Mouse (Mus musculus): ENCODE results near the gene Osr1. TPM values are rescaled to one million over a fixed set of nuclear protein-coding genes. Genes with fewer than 3 reads are reported as not detected.

Osr1 gene
- not detected in 2 replicates for polyA plus RNA-seq (2012)

- Histone ChIP-seq H3K4me3 (replicated peaks) (no peak within 1 kb of the TSS), H3K36me3 (ENCODE audit: control insufficient read depth) (no peaks in the 10 kb centered on the region), H3K27me3 (ENCODE audit: control insufficient read depth) (peaks cover 50% of the 10 kb centered on the region), H3K9me3 (ENCODE audit: control insufficient read depth, low read length) (no peaks in the 10 kb centered on the region), H3K4me1 (ENCODE audit: control insufficient read depth) (no peaks in the 10 kb centered on the region)
- TF ChIP-seq GATA1 (IDR thresholded peaks at IDR 0.05; ENCODE audit: low read length): no peak
- TF ChIP-seq TAL1 (IDR thresholded peaks at IDR 0.05; ENCODE audit: low read length): no peak
These were observed at the start of gene Osr1 for GRCm38 (mm10) chr12:9569971-9570370. Osr1 (plus strand) TSS chr12:9570116.

GRCm38 (mm10) chr12:9550328-9550727, 19.6 kb upstream of the Osr1 start:
- no peaks in the 10 kb centered on the region for H3K36me3 ChIP-seq (ENCODE audit: control insufficient read depth)
- TF ChIP-seq TAL1 (IDR thresholded peaks at IDR 0.05; ENCODE audit: low read length) (no peak), GATA1 (IDR thresholded peaks at IDR 0.05; ENCODE audit: low read length) (no peak)

GRCm38 (mm10) chr12:9564956-9565355, 5.0 kb upstream of the Osr1 start:
- H3K27me3 ChIP-seq (ENCODE audit: control insufficient read depth): peaks cover under 1% of the 10 kb centered on the region; the same call in 1 of the 2 replicates
- no peaks in the 10 kb centered on the region for H3K9me3 ChIP-seq (ENCODE audit: control insufficient read depth, low read length)
- no peaks in the 10 kb centered on the region for H3K4me1 ChIP-seq (ENCODE audit: control insufficient read depth)
- H3K4me3 ChIP-seq (replicated peaks): no peak overlapping the region
- TF ChIP-seq TAL1 (IDR thresholded peaks at IDR 0.05; ENCODE audit: low read length): no peak
- no peak for TF ChIP-seq GATA1 (IDR thresholded peaks at IDR 0.05; ENCODE audit: low read length)
- H3K36me3 ChIP-seq (ENCODE audit: control insufficient read depth): no peaks in the 10 kb centered on the region

More at GRCm38 (mm10) chr12:9550328-9550727, 19.6 kb upstream of the Osr1 start:
- Histone ChIP-seq H3K4me1 (ENCODE audit: control insufficient read depth) (no peaks in the 10 kb centered on the region), H3K9me3 (ENCODE audit: control insufficient read depth, low read length) (no peaks in the 10 kb centered on the region), H3K4me3 (replicated peaks) (no peak overlapping the region), H3K27me3 (ENCODE audit: control insufficient read depth) (no peaks in the 10 kb centered on the region)

- H3K4me1 ChIP-seq (ENCODE audit: control insufficient read depth): no peaks in the 10 kb centered on the region
- no peak for TF ChIP-seq GATA1 (IDR thresholded peaks at IDR 0.05; ENCODE audit: low read length)
- TF ChIP-seq TAL1 (IDR thresholded peaks at IDR 0.05; ENCODE audit: low read length): no peak
- no peak overlapping the region for H3K4me3 ChIP-seq (replicated peaks)
- H3K27me3 ChIP-seq (ENCODE audit: control insufficient read depth): peaks cover 55% of the 10 kb centered on the region
- no peaks in the 10 kb centered on the region for H3K36me3 ChIP-seq (ENCODE audit: control insufficient read depth)
- H3K9me3 ChIP-seq (ENCODE audit: control insufficient read depth, low read length): no peaks in the 10 kb centered on the region
These were observed 630 bp downstream of the Osr1 start for GRCm38 (mm10) chr12:9570496-9570995.

- Histone ChIP-seq H3K36me3 (ENCODE audit: control insufficient read depth) (no peaks in the 10 kb centered on the region), H3K4me3 (replicated peaks) (no peak overlapping the region), H3K27me3 (ENCODE audit: control insufficient read depth) (peaks cover 64% of the 10 kb centered on the region), H3K9me3 (ENCODE audit: control insufficient read depth, low read length) (no peaks in the 10 kb centered on the region), H3K4me1 (ENCODE audit: control insufficient read depth) (no peaks in the 10 kb centered on the region)
- TF ChIP-seq TAL1 (IDR thresholded peaks at IDR 0.05; ENCODE audit: low read length): no peak
- TF ChIP-seq GATA1 (IDR thresholded peaks at IDR 0.05; ENCODE audit: low read length): no peak
These were observed 1.5 kb downstream of the Osr1 start for GRCm38 (mm10) chr12:9571276-9571940.

- TF ChIP-seq TAL1 (IDR thresholded peaks at IDR 0.05; ENCODE audit: low read length) (no peak), GATA1 (IDR thresholded peaks at IDR 0.05; ENCODE audit: low read length) (no peak)
- H3K9me3 ChIP-seq (ENCODE audit: control insufficient read depth, low read length): no peaks in the 10 kb centered on the region
- no peak overlapping the region for H3K4me3 ChIP-seq (replicated peaks)
- H3K4me1 ChIP-seq (ENCODE audit: control insufficient read depth): no peaks in the 10 kb centered on the region
- no peaks in the 10 kb centered on the region for H3K36me3 ChIP-seq (ENCODE audit: control insufficient read depth)
- peaks cover 70% of the 10 kb centered on the region for H3K27me3 ChIP-seq (ENCODE audit: control insufficient read depth)
These were observed 2.1 kb downstream of the Osr1 start for GRCm38 (mm10) chr12:9572022-9572421.

- no peaks in the 10 kb centered on the region for H3K4me1 ChIP-seq (ENCODE audit: control insufficient read depth)
- peaks cover 87% of the 10 kb centered on the region for H3K27me3 ChIP-seq (ENCODE audit: control insufficient read depth)
- no peaks in the 10 kb centered on the region for H3K36me3 ChIP-seq (ENCODE audit: control insufficient read depth)
- H3K9me3 ChIP-seq (ENCODE audit: control insufficient read depth, low read length): no peaks in the 10 kb centered on the region
- H3K4me3 ChIP-seq (replicated peaks): no peak overlapping the region
- no peak for TF ChIP-seq TAL1 (IDR thresholded peaks at IDR 0.05; ENCODE audit: low read length)
- no peak for TF ChIP-seq GATA1 (IDR thresholded peaks at IDR 0.05; ENCODE audit: low read length)
These were observed 3.8 kb downstream of the Osr1 start for GRCm38 (mm10) chr12:9573682-9574081.

- TF ChIP-seq TAL1 (IDR thresholded peaks at IDR 0.05; ENCODE audit: low read length) (no peak), GATA1 (IDR thresholded peaks at IDR 0.05; ENCODE audit: low read length) (no peak)
- no peaks in the 10 kb centered on the region for H3K9me3 ChIP-seq (ENCODE audit: control insufficient read depth, low read length)
- no peak overlapping the region for H3K4me3 ChIP-seq (replicated peaks)
- H3K36me3 ChIP-seq (ENCODE audit: control insufficient read depth): no peaks in the 10 kb centered on the region
- H3K4me1 ChIP-seq (ENCODE audit: control insufficient read depth): no peaks in the 10 kb centered on the region
- peaks cover 94% of the 10 kb centered on the region for H3K27me3 ChIP-seq (ENCODE audit: control insufficient read depth)
These were observed 4.4 kb downstream of the Osr1 start for GRCm38 (mm10) chr12:9574244-9574871.
